Mouse (Mus musculus) liver, embryonic 14.5 days (tissue): Measurements from ENCODE around the gene Evi5. TPM values are rescaled to one million over a fixed set of nuclear protein-coding genes. Genes with fewer than 3 reads are reported as not detected.

Source experiments
- ATAC-seq: fragments of 200-750 bp; cut with Nextera tagmentation; 2 replicates; pipeline ENCODE4 v1.8.0; 2017; ENCODE audit warnings: moderate number of reproducible peaks, mild to moderate bottlenecking, moderate library complexity; ENCODE audit not compliant: insufficient read depth
- DNase-seq, 3 experiments: peaks; one replicate each; pipeline ENCODE4 v3.0.0-alpha.2; 2012 to 2013; ENCODE audit warnings: low read depth in 3 of 3, low spot score in 3 of 3
- H3K27ac ChIP-seq: fragments of 300-500 bp; sonication (generic); 2 replicates; pipeline ENCODE4 v1.5.1; 2014; ENCODE audit warnings: moderate library complexity, mild to moderate bottlenecking, control low read depth, inconsistent platforms
- H3K27me3 ChIP-seq: fragments of 300-500 bp; sonication (generic); 2 replicates; pipeline ENCODE4 v1.6.1; 2014; ENCODE audit warnings: mild to moderate bottlenecking, low read length, moderate library complexity; ENCODE audit not compliant: control insufficient read depth, insufficient read depth
- H3K36me3 ChIP-seq: fragments of 300-500 bp; sonication (generic); replicated peaks from 2 replicates; pipeline ENCODE4 v1.6.1; 2014; ENCODE audit warnings: low read depth; ENCODE audit not compliant: control insufficient read depth, insufficient read depth
- H3K4me1 ChIP-seq, 2 experiments: fragments of 200-500 bp in 1 of 2; fragments of 300-500 bp in 1 of 2; sonication (generic) in 1 of 2; replicated peaks; 2 replicates each; pipeline ENCODE4 v1.6.1; 2012 to 2014; ENCODE audit warnings: antibody characterized with exemption in 1 of 2, inconsistent platforms in 1 of 2, low read length in 1 of 2; ENCODE audit not compliant: control insufficient read depth in 2 of 2, insufficient read depth in 2 of 2
- H3K4me2 ChIP-seq: fragments of 300-500 bp; sonication (generic); 2 replicates; pipeline ENCODE4 v1.6.1; 2014; ENCODE audit warnings: low read depth, mild to moderate bottlenecking, control low read depth, moderate library complexity
- H3K4me3 ChIP-seq, 2 experiments: fragments of 200-500 bp in 1 of 2; fragments of 300-500 bp in 1 of 2; sonication (generic) in 1 of 2; 2 replicates each; pipeline ENCODE4 v1.5.1; 2012 to 2014; ENCODE audit warnings: low read depth in 2 of 2, low read length in 2 of 2, mild to moderate bottlenecking in 2 of 2, control low read depth in 1 of 2, inconsistent platforms in 1 of 2, moderate library complexity in 1 of 2; ENCODE audit not compliant: insufficient read depth in 1 of 2
- H3K9ac ChIP-seq: fragments of 300-500 bp; sonication (generic); replicated peaks from 2 replicates; pipeline ENCODE4 v1.6.1; 2014; ENCODE audit warnings: mild to moderate bottlenecking, control low read depth, moderate library complexity
- H3K9me3 ChIP-seq: fragments of 300-500 bp; sonication (generic); 2 replicates; pipeline ENCODE4 v1.6.1; 2016; ENCODE audit warnings: low read length, mixed read lengths; ENCODE audit not compliant: control insufficient read depth
- CTCF ChIP-seq: IDR thresholded peaks from 2 replicates; pipeline ENCODE4 v1.5.1; 2016; ENCODE audit warnings: antibody characterized with exemption, low read depth, control low read depth
- EP300 ChIP-seq: IDR thresholded peaks from 2 replicates; pipeline ENCODE4 v1.6.1; 2016; ENCODE audit warnings: antibody characterized with exemption, low read depth
- WGBS: fragments of 180-500 bp; shearing (Covaris S2); extraction: QIAGEN DNeasy Blood & Tissue Kit; methylation state at CpG from one replicate; pipeline ENCODE4 v1.1.7; 2014; ENCODE audit not compliant: insufficient replicate concordance; 5-methylcytosine and 5-hydroxymethylcytosine counted together
- polyA plus RNA-seq, 2 experiments: library from polyadenylated mRNA; depleted of rRNA in 1 of 2; stranded (reverse) in 1 of 2; unstranded in 1 of 2; fragments of >200 nt; fragmentation: Nextera tagmentation in 1 of 2; extraction: Ambion mirVana in 1 of 2; gene quantifications; 2 replicates each; pipeline versions ENCODE4 v1.2.1 to v1.2.3; 2012 to 2014

Evi5 gene
- polyA plus RNA-seq, 2 experiments, result 22.7 to 41.4 TPM

DNA sequence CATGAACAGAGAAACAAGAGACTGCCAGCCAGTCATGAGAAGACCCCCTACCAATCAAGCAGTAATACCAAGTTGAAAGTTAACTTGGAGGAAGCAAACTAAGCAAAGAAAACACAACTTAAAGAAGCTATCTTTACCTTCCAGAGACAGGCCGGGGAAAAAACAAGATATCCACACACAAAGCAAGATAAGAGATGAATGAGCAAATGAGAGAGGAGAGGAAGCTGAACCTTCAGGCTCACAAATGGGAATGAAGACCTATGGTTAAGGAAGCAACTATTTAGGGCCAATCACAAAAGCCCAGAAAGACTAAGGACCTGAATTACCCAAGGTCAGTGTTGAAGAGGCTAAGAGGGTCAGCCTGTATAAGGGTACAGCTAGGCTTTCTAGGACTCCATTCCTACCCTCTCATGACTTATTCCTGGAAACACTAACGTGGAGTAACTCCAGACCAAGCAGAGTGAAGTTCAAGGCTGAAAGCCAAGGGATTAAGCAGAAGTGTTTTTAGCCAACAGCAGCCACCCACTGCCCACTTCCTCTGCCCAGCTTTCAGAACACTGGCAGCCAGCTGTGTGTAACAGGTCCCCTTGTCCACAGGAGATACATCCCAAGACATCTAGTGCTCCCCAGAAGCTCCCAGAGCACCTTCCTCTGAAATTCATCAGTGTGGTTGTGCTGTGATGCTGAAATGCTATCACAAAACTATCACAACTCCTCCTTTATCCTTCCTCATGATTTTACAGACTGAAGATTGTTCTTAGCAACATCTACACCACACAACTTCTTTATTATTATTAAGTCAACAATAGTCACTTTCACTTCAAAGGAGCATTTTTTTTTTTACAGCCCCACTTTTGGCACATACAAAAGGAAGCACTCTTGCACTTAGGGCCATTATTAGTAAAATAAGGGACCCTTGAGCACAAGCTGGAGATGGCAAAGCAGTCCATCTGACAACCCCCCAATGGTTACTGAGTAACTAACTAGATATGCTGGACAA lies 8.5 kb downstream of the Evi5 start:
- WGBS, result 2% methylated on average over 2 of the region's 2 CpGs
- Histone ChIP-seq H3K4me2 (peak overlapping the region; percentile 97), H3K27me3 (no peaks in the 10 kb centered on the region), H3K36me3 (peaks cover 11% of the 10 kb centered on the region), H3K4me3 (peak overlapping the region; percentile 42 to 100), H3K4me1 (peaks cover 44 to 46% of the 10 kb centered on the region in 2 experiments), H3K9ac (peak overlapping the region; percentile 98), H3K9me3 (no peaks in the 10 kb centered on the region), H3K27ac (peak overlapping the region; percentile 52)
- DNase-seq (peak; percentile 50 to 67 (median 64)), ATAC-seq (peak; percentile 17; the same call in 1 of the 2 replicates)
- TF ChIP-seq CTCF (no peak), EP300 (peak; percentile 77)

DNA sequence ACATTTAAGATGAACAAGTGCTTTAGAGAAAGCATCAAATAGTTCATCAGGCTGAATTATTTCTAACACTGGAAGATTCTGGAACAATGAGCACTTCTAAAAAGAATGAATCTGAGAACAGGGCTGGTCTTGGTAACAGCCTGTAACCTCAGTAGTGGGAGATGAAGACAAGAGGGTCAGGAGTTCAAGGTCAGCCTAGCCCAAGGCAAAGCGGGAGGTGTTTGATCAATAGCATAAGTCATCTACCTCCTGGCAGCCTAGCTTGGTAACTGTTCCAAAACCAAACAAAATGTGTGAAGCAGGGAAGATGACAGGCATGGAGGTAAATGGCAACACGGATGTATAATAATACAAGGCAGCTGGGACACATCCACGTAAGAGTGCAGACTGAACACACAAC lies 10.9 kb downstream of the Evi5 start:
- Histone ChIP-seq H3K9ac (no peak overlapping the region), H3K4me2 (no peak overlapping the region), H3K4me3 (no peak overlapping the region), H3K36me3 (peaks cover 6% of the 10 kb centered on the region), H3K9me3 (no peaks in the 10 kb centered on the region), H3K27ac (no peak overlapping the region), H3K27me3 (no peaks in the 10 kb centered on the region), H3K4me1 (peaks cover 31 to 36% of the 10 kb centered on the region in 2 experiments)
- ATAC-seq, result no peak
- TF ChIP-seq CTCF (no peak), EP300 (no peak)
- WGBS, result 86% methylated on average over 3 of the region's 3 CpGs
- DNase-seq, result no peak

DNA sequence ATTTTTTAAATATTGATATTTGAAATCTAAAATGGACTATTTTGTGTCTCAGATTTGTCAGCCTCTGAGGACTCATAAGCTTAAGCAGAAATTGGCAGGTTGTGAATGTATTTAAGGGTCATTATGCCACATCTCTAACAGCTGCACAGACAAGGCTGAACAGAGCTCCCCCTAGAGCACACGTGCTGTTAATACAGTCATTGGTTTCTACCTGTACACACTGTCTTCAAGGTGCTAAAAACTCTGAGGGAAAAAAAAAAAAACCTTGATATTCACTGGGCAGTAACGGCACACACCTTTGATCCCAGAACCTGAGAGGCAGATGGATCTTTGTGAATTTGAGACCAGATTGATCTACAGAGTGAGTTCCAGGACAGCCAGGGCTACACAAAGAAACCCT lies 15.9 kb downstream of the Evi5 start:
- TF ChIP-seq CTCF (peak; percentile 65), EP300 (no peak)
- Histone ChIP-seq H3K9me3 (no peaks in the 10 kb centered on the region), H3K4me3 (no peak overlapping the region), H3K27me3 (no peaks in the 10 kb centered on the region), H3K4me2 (no peak overlapping the region), H3K36me3 (peaks cover 2% of the 10 kb centered on the region), H3K9ac (no peak overlapping the region), H3K27ac (no peak overlapping the region), H3K4me1 (peaks cover 4 to 13% of the 10 kb centered on the region in 2 experiments)
- ATAC-seq, result no peak
- WGBS, result 43% methylated on average over 2 of the region's 2 CpGs
- no peak for DNase-seq

DNA sequence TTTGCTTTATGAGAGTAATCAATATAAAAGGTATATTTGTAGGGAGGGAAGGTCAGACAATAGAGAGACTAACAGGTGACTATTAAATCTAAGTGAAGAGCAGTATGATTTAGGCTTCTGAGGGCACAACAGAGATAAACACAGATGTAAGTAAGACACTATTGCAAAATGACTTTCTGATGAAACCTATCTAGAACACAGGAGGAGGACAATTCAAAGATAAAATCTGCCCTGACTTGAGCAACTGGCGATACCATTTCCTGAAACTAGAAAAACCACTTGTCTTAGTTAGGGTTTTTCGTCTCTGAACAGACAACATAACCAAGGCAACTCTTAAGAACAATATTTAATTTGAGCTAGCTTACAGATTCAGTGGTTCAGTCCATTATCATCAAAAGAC lies 19.4 kb downstream of the Evi5 start:
- Histone ChIP-seq H3K36me3 (no peaks in the 10 kb centered on the region), H3K4me2 (no peak overlapping the region), H3K9ac (no peak overlapping the region), H3K4me1 (peaks cover 8 to 15% of the 10 kb centered on the region in 2 experiments; a peak in 3 of 4 replicates), H3K4me3 (no peak overlapping the region), H3K27ac (no peak overlapping the region), H3K9me3 (no peaks in the 10 kb centered on the region), H3K27me3 (no peaks in the 10 kb centered on the region)
- ATAC-seq (no peak), DNase-seq (no peak)
- TF ChIP-seq EP300, result no peak
- TF ChIP-seq CTCF, result no peak
- WGBS, result 23% methylated on average over 2 of the region's 2 CpGs

DNA sequence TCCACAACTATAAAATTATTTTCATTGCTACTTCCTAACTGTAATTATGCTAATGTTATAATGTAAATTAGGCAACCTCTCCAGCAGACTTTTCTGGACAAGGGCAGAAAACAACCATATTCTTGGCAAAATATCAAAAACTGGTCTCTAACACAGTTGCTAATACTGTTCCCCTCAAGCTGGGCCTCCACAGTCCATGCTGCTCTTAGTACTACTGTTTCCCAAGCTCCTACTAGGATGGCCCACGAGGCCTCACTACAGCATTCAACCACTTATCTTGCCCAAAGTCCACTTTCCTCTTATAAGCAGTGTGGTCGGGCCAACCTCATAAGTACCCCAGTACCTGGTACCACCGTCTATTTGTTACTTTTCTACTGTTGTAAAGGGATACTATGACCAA lies 20.4 kb downstream of the Evi5 start:
- no peak overlapping the region for H3K4me3 ChIP-seq
- WGBS, result 42% methylated on average over 3 of the region's 3 CpGs
- no peaks in the 10 kb centered on the region for H3K27me3 ChIP-seq
- H3K9me3 ChIP-seq, result no peaks in the 10 kb centered on the region
- peaks cover 8 to 15% of the 10 kb centered on the region in 2 experiments; a peak in 3 of 4 replicates for H3K4me1 ChIP-seq
- no peak for DNase-seq
- H3K4me2 ChIP-seq, result no peak overlapping the region
- ATAC-seq, result no peak
- no peak overlapping the region for H3K9ac ChIP-seq
- H3K36me3 ChIP-seq, result peaks cover 2% of the 10 kb centered on the region; the same call in 1 of the 2 replicates
- H3K27ac ChIP-seq, result no peak overlapping the region
- TF ChIP-seq CTCF (no peak), EP300 (no peak)
